Mouse (Mus musculus) stomach, embryonic 16.5 days (tissue): ENCODE measurements around the gene Styx. TPM values are rescaled to one million over a fixed set of nuclear protein-coding genes. Genes with fewer than 3 reads are reported as not detected.

Experiments
- ATAC-seq: fragments of 200-750 bp; cut with Nextera tagmentation; 2 replicates; pipeline ENCODE4 v1.8.0; 2017; ENCODE audit warnings: moderate number of reproducible peaks, moderate TSS enrichment; ENCODE audit not compliant: insufficient read depth, low FRiP score
- H3K27ac ChIP-seq: fragments of 300-500 bp; sonication (generic); 2 replicates; pipeline ENCODE4 v1.5.1; 2014; ENCODE audit warnings: low read length
- H3K27me3 ChIP-seq: fragments of 300-500 bp; sonication (generic); 2 replicates; pipeline ENCODE4 v1.6.1; 2014; ENCODE audit warnings: low read length, control low read depth, mixed read lengths; ENCODE audit not compliant: control insufficient read depth, insufficient read depth
- H3K36me3 ChIP-seq: fragments of 300-500 bp; sonication (generic); 2 replicates; pipeline ENCODE4 v1.6.1; 2014; ENCODE audit warnings: low read length; ENCODE audit not compliant: control insufficient read depth, insufficient read depth
- H3K4me1 ChIP-seq: fragments of 300-500 bp; sonication (generic); 2 replicates; pipeline ENCODE4 v1.6.1; 2014; ENCODE audit warnings: low read length, control low read depth, mixed read lengths; ENCODE audit not compliant: control insufficient read depth, insufficient read depth
- H3K4me2 ChIP-seq: fragments of 300-500 bp; sonication (generic); 2 replicates; pipeline ENCODE4 v1.6.1; 2014; ENCODE audit warnings: low read depth, low read length, mixed read lengths
- H3K4me3 ChIP-seq: fragments of 300-500 bp; sonication (generic); replicated peaks from 2 replicates; pipeline ENCODE4 v1.5.1; 2014; ENCODE audit warnings: mild to moderate bottlenecking, low read length
- H3K9ac ChIP-seq: fragments of 300-500 bp; sonication (generic); 2 replicates; pipeline ENCODE4 v1.6.1; 2014; ENCODE audit warnings: low read length
- H3K9me3 ChIP-seq: fragments of 300-500 bp; sonication (generic); replicated peaks from 2 replicates; pipeline ENCODE4 v1.6.1; 2016; ENCODE audit warnings: low read length, control low read depth; ENCODE audit not compliant: control insufficient read depth
- WGBS: fragments of 180-500 bp; shearing (Covaris S2); extraction: QIAGEN DNeasy Blood & Tissue Kit; methylation state at CpG from one replicate; pipeline ENCODE4 v1.1.7; 2014; 5-methylcytosine and 5-hydroxymethylcytosine counted together
- polyA plus RNA-seq: library from polyadenylated mRNA; unstranded; fragments of >200 nt; fragmentation: Nextera tagmentation; extraction: Ambion mirVana; gene quantifications from 2 replicates; pipeline ENCODE4 v1.2.1, GENCODE M21; 2015

The Styx gene
- polyA plus RNA-seq, 1 experiment from 2014 or later = 39.3 TPM

- ATAC-seq = no peak
- Histone ChIP-seq H3K4me2 (no peak overlapping the region), H3K27ac (no peak overlapping the region), H3K4me3 (no peak overlapping the region), H3K4me1 (peaks cover 5% of the 10 kb centered on the region; the same call in 1 of the 2 replicates), H3K9me3 (no peaks in the 10 kb centered on the region), H3K9ac (no peak overlapping the region), H3K27me3 (no peaks in the 10 kb centered on the region), H3K36me3 (no peaks in the 10 kb centered on the region)
- 80% methylated on average over 6 of the region's 6 CpGs for WGBS
Measured at GRCm38 (mm10) chr14:45441291-45441690, 90.4 kb downstream of the Styx start.

GRCm38 (mm10) chr14:45442781-45443560 lies 92.1 kb downstream of the Styx start:
- 48% methylated on average over 12 of the region's 12 CpGs for WGBS
- Histone ChIP-seq H3K4me1 (peaks cover 7% of the 10 kb centered on the region; the same call in 1 of the 2 replicates), H3K4me3 (no peak overlapping the region), H3K27ac (no peak overlapping the region), H3K9me3 (no peaks in the 10 kb centered on the region), H3K36me3 (no peaks in the 10 kb centered on the region), H3K4me2 (no peak overlapping the region), H3K9ac (no peak overlapping the region), H3K27me3 (no peaks in the 10 kb centered on the region)
- peak; percentile 48; the same call in 1 of the 2 replicates for ATAC-seq

GRCm38 (mm10) chr14:45444870-45445269 lies 94.0 kb downstream of the Styx start:
- no peak overlapping the region for H3K27ac ChIP-seq
- H3K9me3 ChIP-seq = no peaks in the 10 kb centered on the region
- no peak overlapping the region for H3K4me2 ChIP-seq
- 34% methylated on average over 7 of the region's 7 CpGs for whole genome bisulfite sequencing
- H3K4me3 ChIP-seq = no peak overlapping the region
- H3K4me1 ChIP-seq = peaks cover 7% of the 10 kb centered on the region; the same call in 1 of the 2 replicates
- no peaks in the 10 kb centered on the region for H3K36me3 ChIP-seq
- H3K9ac ChIP-seq = no peak overlapping the region
- ATAC-seq = peak; percentile 18; the same call in 1 of the 2 replicates
- H3K27me3 ChIP-seq = no peaks in the 10 kb centered on the region

GRCm38 (mm10) chr14:45445445-45445844 lies 94.6 kb downstream of the Styx start:
- Histone ChIP-seq H3K36me3 (no peaks in the 10 kb centered on the region), H3K4me1 (peaks cover 7% of the 10 kb centered on the region; the same call in 1 of the 2 replicates), H3K4me2 (no peak overlapping the region), H3K27ac (no peak overlapping the region), H3K9me3 (no peaks in the 10 kb centered on the region), H3K27me3 (no peaks in the 10 kb centered on the region), H3K4me3 (no peak overlapping the region), H3K9ac (no peak overlapping the region)
- 44% methylated on average over 12 of the region's 12 CpGs for WGBS
- ATAC-seq = no peak

GRCm38 (mm10) chr14:45446777-45447176 lies 95.9 kb downstream of the Styx start:
- ATAC-seq = no peak
- WGBS = 46% methylated on average over 3 of the region's 3 CpGs
- Histone ChIP-seq H3K4me2 (no peak overlapping the region), H3K9ac (no peak overlapping the region), H3K4me3 (no peak overlapping the region), H3K27ac (no peak overlapping the region), H3K4me1 (peaks cover 7% of the 10 kb centered on the region; the same call in 1 of the 2 replicates), H3K9me3 (no peaks in the 10 kb centered on the region), H3K27me3 (no peaks in the 10 kb centered on the region), H3K36me3 (no peaks in the 10 kb centered on the region)

- no peak overlapping the region for H3K4me3 ChIP-seq
- H3K27ac ChIP-seq = no peak overlapping the region
- H3K4me2 ChIP-seq = no peak overlapping the region
- no peaks in the 10 kb centered on the region for H3K9me3 ChIP-seq
- no peak for ATAC-seq
- H3K9ac ChIP-seq = 0 out of 2 replicates have a peak overlapping the region, but pooled peaks have one; percentile 16
- no peaks in the 10 kb centered on the region for H3K27me3 ChIP-seq
- peaks cover 25% of the 10 kb centered on the region for H3K4me1 ChIP-seq
- H3K36me3 ChIP-seq = no peaks in the 10 kb centered on the region
- WGBS = 38% methylated on average over 2 of the region's 2 CpGs
Measured at GRCm38 (mm10) chr14:45451090-45451489, 100.2 kb downstream of the Styx start.

GRCm38 (mm10) chr14:45452148-45452547 lies 101.3 kb downstream of the Styx start:
- peaks cover 27% of the 10 kb centered on the region for H3K4me1 ChIP-seq
- no peak overlapping the region for H3K4me2 ChIP-seq
- WGBS = 29% methylated on average over 4 of the region's 4 CpGs
- H3K27me3 ChIP-seq = no peaks in the 10 kb centered on the region
- H3K9ac ChIP-seq = no peak overlapping the region
- H3K36me3 ChIP-seq = no peaks in the 10 kb centered on the region
- H3K4me3 ChIP-seq = no peak overlapping the region
- H3K27ac ChIP-seq = peak overlapping the region; percentile 16
- no peak for ATAC-seq
- H3K9me3 ChIP-seq = no peaks in the 10 kb centered on the region

GRCm38 (mm10) chr14:45452861-45453512 lies 102.1 kb downstream of the Styx start:
- H3K36me3 ChIP-seq = 0 out of 2 replicates have a peak, but pooled peaks cover 4% of the 10 kb centered on the region
- no peak overlapping the region for H3K4me2 ChIP-seq
- ATAC-seq = peak; percentile 58; the same call in 1 of the 2 replicates
- H3K4me1 ChIP-seq = peaks cover 27% of the 10 kb centered on the region
- H3K9me3 ChIP-seq = no peaks in the 10 kb centered on the region
- peak overlapping the region; percentile 16 for H3K27ac ChIP-seq
- H3K9ac ChIP-seq = no peak overlapping the region
- WGBS = 16% methylated on average over 11 of the region's 11 CpGs
- H3K27me3 ChIP-seq = no peaks in the 10 kb centered on the region
- no peak overlapping the region for H3K4me3 ChIP-seq
